Mouse (Mus musculus) c-Kit-positive CD71-positive TER-119-positive erythroid progenitor cells, embryonic 14.5 days (primary cell): ENCODE measurements around the gene Hpd.

Source experiments
- DNase-seq: peaks from one replicate; pipeline ENCODE4 v3.0.0-alpha.2; 2013; ENCODE audit warnings: low spot score

The Hpd gene

DNA sequence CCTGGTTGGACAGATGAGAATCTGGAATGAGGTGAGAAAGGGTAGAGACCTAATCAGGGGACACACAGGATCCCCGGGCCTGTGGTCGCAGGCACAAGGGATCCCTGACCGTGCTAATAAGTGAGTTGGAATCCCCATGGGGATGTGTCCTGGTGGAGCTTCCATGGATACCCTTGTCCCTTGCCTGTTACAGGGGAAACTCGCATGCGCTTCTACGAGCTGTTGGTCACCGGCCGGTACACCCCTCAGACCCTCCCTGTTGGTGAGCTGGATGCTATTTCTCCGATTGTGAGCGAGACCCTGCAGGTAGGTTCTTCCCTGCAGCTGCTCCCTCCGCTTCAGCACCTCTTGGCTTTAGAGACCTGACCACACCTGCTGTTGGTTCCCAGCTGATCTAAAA lies 36.2 kb downstream of the Hpd start:
- DNase-seq, result no peak

DNA sequence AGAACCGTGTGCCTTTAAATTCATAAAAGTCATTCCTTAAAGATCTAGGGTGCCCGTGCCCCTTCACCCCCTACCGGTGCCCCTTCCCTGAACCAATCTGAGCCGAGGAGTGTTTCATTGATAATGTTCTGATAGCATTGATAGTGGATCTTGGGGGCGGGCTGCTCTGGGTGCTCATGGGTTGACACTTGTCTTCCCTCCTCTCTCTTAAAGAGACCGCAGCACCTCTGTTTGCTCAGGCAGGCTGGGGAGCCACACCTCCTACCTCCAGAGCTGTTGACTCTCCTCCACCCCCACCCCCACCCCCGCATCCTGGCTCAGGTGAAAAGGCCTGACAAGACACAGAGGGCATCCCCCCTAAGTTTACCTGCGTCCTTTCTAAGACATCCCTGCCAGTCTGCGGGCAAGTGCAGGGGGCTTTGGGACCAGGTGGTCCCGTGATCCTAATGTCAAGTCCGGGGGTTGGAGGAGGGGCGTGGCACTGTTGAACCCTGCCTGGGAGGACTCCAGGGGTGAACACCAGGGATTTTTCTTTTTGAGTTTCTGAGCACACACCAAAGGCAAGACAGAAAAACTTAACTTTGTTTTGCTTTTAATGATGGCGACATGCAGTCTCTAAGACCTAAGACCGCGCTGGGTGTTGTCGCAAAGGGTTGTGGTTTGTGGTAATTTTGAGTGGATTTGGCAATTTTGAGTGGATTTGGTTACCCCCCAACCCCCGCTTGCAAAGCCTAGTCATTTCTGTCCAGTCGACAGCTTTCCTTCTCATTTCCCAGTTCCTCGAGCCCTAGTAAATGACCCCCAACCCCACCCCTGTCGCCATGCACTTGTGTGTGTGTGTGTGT lies 37.6 kb downstream of the Hpd start:
- no peak for DNase-seq

DNA sequence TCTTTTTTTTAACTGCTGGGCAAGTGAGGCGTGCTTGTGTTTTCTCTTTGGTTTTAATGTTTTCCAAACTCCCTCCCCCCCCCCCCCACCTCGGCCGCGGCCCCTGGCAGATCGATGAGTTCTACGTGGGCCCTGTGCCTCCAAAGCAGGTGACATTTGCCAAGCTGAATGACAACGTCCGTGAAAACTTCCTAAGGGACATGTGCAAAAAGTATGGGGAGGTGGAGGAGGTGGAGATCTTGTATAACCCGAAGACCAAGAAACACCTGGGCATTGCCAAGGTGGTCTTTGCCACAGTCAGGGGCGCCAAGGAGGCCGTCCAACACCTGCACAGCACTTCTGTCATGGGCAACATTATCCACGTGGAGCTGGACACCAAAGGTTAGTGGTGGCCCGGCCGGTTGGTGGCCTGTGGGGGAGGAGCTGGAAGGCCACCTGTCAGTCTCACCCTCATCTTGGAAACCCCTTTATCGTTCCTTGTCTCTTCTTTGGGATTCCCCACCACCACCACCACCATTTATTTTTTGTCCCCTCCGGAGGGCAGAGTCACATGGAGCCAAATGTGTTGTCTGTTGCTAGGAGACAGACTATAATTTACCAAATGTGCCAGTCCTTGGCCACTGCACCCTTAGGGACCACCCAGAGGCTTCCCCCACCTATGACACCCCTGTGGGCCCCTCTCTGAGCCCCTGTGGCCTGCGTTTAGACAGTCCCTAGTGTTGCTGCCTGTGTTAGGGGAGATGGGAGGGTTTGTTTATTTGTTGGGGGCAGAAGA lies 38.4 kb downstream of the Hpd start:
- no peak for DNase-seq

DNA sequence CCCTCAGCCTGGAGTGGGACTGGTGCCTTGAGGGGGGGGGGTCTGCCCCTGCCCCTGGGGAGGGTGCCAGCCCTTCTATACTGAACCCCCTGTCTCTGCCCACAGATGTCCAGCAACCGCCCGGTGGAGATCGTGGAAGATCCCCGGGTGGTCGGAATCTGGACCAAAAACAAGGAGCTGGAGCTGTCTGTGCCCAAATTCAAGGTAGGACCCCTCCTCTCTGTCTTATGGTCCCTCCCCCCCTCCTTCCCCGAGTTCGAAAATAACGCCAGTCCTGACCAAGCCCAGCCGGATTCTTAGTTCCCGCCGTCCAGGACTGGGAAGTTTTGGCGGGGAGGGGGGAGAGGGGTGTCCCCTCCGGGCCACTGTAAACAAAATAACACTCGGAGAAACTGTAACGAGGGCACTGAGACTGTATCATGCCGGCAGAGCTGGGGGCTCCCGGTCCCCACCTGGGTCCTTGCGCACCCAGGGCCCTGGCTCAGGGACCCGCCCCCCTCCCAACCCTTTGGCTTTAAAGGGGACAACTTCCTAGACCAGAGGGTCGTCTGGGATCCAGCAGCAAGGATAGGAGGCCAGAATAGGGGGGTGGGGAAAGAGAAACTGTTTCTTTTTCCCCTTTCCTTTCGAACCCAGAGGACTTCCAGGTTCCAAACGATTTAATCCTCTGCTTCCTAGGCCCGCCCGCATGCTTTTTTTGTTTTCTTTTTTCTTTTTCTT lies 39.1 kb downstream of the Hpd start:
- no peak for DNase-seq

DNA sequence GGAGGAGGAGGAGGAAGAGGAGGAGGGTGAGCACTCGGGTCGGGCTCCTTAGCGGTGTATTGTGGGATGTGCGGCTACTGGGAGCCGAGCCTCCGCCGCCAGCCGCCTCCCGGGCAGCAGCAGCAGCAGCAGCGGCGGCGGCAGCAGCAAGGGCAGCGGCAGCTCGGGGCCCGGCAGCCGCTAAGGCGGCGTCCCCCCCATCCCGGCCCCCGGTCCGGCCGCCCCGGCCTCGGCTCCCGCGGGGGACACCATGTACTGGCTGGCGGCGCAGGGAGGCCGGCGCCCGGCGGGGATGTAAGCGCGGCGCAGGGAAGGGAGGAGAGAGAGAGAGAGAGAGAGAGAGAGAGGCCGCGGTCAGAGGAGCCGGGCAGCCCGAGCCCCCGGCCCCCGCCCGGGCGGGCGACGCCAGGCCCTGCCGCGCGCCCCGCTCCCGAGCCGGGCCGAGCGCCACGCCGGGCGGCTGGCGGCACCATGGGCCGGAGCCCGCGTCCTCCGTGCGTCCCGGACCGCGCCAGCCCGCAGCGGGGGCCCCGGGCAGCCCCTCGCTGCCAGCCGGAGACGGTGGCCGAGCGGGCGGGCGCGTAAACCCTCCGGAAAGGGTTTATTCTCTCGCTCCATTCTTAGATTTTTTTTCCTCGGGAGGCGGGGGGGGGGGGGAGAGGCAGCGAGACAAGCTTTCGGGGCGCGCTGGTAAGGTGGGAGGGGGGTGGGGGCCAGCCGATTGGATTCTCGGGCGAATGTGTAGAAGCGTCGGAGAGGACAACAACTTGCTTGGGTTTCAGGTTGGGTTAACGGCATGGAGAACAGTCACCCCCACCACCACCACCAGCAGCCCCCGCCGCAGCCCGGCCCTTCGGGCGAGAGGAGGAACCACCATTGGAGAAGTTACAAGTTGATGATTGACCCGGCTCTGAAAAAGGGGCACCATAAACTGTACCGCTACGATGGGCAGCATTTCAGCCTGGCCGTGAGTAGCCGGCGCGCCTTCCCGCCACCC lies 40.1 kb downstream of the Hpd start, which contains the start of gene Setd1b:
TSS of gene Setd1b (plus strand) at position 33 of the 997 bp plus-strand sequence.
- DNase-seq, result no peak

DNA sequence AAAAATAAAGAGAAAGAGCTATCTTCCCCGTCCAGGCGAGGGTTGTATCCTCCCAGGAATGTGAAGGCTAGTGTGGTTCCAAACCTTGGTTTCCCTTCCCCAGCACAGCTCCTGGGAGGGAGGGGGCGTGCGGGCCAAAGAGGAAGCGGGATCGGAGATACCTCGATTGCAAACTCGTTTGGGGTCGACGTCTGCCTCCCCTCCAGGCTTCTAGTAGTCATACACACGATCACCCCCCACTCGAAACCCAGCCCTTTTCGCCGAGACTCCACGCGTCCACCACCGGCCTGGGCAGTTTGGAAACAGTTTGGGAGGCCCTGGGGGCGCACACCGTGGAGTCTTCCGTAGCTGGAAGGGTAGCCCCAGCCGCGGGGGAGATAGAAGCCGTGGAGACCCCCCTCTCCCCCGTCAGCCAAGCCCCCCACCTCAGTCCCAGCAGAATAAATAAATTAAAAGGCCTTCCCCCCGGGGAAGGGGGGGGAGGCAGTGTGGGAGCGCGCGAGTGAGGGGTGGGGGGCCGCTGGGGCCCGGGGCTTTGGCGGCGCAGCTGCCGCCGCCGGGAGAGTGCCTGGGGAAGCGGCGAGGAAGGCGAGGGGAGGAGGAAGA lies 40.9 kb downstream of the Hpd start:
- DNase-seq, result no peak

DNA sequence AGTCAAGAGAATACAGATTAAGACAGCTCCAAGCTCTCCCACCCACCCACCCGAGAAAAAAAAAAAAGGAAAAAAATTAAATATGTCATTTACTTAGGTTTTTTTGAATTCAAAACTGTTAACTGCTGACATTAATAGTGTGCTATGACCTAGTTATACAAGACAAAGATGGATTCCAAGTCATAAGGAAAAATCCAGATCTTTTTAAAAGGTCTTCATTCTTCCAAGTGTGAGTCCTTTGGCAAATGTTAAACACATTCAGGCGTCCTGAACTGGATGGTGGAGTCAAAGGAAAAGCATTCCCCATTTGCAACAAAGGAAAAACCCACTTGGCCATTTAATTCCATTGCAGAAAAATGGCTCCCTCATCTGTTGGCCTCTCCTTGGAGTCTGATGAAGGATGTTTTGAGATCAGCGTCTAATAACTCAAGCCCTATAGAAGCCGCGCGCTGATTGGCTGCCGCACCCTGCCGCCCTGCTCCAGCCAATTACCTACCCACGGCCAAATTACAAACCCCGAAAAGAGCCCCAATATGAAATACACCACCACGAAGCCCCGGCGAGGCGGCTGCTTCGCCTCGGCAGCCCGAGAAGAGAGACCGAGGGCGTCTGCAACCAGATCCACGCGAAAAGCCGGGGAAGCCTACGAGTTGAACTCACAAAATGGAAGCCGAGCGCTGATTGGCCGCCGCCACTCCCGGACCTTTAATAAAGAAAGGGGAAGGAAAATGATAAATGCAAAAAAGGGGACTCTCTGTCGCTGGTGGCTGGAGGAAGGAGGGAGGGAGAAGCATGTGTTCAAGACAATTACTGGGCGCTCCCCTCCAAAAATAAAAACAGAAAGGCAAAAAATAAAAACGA lies 41.6 kb downstream of the Hpd start:
- peak; percentile 94 for DNase-seq

DNA sequence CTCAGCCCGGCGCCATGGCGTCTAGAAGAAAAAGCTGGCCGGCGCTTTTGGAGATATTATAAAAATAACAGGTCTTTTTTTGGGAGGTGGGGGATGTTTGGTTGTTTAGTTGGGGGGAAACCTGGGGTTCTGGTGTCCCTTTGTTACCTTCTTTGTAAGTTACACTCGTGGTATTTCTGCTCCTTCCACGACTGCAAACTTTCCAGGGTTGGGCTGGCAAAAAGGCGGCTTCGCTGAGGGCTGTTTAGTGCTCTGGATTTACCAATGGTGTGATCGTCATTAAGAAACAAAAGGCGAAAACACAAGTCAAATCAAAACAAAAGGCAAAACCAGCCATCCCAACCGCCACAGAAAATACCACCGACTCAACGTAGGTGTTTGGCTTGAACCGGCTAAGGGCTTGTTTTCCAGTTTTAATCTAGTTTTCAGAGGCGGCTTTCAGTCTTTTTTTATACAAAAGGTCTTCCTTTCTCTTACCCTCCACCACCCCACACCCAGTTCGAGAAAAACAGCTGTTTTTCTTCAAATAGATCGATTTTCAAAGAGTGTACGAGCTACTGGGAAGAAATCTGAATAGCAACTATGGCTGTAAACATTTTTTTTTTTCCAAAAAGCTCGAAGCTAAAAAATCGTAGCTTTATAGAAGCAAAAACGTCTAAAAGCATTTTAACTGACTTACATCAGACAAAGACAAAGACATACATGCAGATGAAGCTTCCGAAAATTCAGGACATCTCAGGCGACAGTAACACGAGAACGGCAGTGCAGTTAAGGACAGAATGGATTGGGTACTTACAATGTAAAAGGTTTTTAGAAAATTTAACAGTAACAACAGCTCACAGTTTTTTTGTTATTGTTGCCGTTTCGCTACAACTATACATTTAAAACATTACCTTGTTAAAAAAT lies 42.6 kb downstream of the Hpd start:
- DNase-seq, result no peak

DNA sequence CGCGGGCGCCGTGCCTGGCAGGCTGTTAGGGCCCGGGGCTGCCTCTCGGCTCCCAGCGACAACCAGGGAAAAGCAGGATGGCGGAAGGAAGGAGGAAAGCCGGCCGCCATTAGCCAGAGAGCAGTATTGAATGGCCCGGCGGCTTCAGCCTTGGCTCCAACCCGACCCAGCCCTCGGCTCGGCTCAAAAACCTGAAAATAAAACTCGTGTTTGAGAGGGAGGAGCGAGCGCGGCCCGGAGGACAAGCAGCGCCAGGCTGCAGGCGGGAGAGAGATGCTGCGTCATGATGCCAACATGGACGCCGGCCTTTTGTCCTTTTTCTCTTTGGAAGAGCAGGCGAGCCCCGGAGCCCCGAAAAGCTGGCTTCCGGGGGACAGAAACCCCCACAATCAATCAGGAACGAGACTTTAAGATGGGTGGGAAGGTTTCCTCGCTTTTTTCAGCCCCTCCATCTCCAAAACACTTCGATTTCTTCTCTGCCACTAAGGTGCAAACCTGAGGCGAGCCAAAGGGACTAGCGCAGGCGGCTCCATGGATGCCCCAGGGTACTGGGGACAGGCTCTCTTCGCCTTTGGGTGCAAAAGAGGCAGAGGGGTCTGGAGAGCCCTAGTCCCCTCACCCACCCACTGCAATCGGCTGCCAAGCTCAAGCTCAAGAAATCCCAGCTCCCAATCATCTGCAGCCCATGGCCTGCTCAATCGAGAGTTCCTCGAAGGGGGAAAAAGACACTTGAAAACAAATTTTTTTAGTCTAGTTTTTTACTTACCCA lies 43.4 kb downstream of the Hpd start:
- peak; percentile 83 for DNase-seq

DNA sequence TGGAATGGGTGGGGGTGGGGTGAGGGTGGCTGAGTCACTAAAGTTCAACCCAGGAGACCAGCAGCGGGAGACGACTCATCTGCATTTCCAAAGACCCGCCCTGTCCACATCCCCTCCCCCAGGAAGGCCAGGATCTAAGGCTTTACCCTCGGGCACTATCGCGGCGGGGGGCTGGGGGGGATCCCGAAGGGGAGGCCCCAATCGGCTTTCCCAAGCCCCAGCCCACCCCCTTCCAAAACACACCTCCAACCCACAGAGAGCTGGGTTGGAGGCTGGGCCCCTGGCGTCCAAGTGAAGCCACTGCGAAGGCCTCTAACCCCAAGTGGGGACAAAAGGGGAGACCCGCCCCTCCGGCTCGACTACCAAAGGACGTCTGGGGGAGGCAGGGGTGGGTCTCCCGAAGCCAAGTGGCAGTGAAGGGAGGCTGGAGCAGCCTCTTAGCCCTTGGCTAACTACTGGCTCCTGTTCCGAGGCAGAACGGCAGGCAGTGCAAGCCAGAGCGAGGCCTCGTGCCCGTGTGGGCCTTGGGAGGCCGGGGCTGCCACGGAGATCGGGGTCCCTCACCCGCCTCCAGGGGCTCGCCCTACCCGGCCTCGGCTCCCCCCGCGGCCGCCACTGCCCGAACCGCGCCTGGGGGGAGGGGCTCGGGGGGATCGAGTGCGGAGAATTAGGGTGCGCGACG lies 44.2 kb downstream of the Hpd start:
- DNase-seq, result peak; percentile 74

DNA sequence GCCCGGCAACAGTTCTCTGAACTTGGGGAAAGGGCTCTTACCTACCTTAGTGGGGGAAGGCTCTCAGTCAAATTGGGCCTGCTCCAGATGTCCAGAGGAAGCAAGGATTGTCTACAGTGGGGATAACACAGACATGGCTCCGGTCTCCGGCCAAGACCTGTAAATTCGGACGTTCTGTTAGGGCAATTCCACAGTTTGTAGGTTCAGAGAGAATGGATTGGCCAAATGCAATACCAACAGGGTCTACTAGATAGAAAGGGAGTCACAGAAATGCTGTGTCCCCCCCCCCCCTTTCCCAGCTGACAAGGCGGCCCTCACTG lies 44.7 kb downstream of the Hpd start:
- DNase-seq, result no peak

DNA sequence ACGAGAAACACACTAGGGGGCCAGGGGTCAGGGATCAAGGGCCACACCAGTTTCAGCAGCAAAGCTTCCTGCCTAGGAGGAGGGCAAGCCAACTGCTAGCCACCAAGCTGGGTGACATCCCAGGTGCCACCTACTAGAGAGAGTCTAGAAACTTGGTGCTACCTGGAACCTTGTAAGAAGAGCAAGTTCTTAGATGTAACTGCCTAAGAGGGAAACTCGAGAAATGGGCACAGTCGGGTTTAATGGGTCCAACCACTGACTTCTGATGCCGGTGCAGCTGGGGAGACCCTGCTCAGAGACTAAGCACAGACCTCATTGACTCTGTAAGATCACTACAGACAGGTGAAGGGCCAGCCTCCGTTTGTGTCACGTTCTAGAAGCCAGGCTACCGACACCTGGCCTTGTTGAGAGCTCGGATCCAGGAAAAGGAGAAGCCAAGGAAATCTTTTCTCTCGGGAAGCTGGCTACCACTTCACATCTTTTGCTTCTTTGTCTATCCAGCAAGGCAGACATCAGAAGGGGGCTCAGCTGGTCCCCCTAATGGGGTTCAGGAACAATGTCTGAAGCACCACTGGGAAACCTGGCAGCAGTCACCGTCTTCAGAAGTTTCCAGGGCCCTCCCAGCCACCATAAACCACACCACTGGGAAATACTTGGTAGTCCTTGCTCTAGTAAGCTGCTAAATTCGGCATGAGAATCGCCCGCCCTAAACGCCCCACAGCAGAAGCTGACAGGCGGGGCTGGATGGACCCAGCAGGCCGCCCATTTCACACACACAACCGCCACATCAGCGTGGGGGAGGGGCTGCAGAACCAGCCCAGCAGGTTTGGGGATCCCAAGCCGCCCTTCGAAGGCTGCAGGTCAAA lies 45.2 kb downstream of the Hpd start:
- DNase-seq, result peak; percentile 79

DNA sequence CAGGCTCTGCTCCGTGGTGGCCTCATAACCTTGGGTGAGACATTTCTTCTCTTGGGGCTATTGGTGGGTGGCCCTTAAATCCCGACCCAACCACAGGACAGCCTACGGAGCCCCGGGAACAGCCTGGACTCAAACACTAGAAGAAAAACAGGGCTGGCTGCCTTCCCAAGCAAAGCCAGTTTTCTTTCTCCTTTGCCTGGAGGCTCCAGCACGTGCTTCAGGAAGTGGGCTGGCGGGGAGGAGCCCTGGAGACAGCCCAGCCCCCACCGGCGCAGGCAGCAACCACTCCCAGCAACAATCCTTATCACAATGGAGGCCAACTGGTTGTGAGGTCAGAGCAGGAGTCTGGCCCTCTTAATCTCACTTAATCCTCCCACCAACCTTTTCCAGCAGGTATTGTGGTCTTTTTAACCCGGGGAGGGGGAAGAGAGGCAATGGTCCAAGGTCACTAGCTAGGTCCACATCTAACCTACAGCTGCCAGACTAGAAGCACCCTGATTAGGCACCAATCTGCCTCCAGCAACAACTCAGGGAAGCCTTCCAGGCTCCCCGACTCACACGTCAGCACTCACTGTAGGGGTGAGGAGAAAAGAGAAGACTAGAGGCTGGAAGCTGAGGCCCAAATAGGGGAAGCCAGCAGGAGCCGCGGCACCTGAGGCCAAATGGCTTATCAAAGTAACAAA lies 46.0 kb downstream of the Hpd start:
- peak; percentile 85 for DNase-seq

DNA sequence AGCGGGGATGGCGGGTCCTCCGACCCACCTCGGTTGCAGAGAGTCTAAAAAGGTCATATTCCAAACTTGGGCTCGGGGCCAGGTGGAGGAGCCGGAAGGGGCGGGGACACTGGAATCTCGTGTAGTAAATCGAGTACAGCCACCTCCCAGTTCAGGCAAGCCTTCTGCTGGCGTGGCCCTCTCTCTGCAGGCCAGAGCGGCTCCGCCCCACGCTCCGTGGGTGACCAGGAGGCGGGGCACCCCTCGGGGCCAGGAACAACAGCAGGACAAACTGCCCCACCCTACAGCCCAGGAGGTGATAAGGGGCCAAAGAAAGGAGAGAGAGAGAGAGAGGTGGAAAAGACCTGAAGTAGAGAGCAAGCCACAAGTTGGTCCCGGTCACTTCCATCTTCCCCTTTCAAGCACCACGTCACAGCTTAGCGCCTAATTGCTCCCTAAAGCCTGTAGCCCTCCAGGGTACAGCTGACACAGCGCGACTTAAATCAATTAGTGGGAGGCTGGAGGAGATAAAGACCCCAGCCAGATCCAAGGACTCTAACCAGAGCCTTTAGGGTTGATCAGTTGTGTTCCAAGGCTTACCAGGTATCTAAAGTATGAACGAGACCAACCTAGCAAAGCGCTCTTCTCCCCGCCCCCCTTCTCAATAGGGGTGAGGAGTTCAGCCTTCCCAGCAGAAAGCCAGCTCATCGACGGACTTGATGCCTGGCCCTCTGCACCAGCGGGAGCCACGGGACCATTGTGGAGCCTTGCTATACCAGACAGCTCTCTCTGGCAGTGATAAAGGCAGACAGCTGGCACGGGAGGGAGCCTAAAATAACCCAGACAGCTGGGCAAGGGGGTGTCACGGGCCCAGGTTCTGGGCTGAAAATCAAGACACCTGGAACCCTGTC lies 46.8 kb downstream of the Hpd start:
- DNase-seq, result peak; percentile 70

DNA sequence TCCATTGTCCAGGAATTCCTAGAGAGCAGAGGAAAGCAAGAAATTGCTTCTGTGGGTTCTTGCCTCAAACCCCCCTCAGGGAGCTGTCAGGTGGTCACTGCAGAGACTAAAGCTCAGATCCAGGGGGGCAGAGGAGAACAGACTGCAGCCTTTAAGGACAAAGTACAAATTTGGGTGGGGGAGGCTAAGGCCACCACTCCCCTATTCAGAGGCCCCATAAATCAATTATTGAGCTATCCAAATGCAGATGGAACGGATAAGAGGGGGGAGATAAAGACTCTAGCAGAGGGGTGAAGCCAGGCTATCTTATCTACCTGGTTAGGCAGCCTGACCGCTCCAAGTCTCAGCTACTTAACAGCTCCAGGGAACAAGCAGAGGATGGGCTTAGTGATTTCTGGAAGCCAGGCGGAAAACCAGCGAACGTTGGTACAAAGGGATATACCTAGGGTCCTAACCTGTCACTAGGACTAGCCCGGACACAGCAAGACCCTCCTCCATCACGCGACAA lies 47.6 kb downstream of the Hpd start:
- no peak for DNase-seq
